Mouse (Mus musculus) olfactory bulb, adult 2 months (tissue): ENCODE data around the gene Plcb1. TPM values are rescaled to one million over a fixed set of nuclear protein-coding genes. Genes with fewer than 3 reads are reported as not detected.
A peak's percentile ranks its signal among the peaks of the same experiment; 100 is the strongest.

Experiments
- H3K27ac ChIP-seq: fragments of 200-500 bp; 2 replicates; pipeline ENCODE4 v1.5.1; 2012; ENCODE audit warnings: low read depth, low read length; ENCODE audit not compliant: insufficient read depth
- H3K4me1 ChIP-seq: fragments of 200-500 bp; 2 replicates; pipeline ENCODE4 v1.6.1; 2012; ENCODE audit warnings: low read length; ENCODE audit not compliant: control insufficient read depth, insufficient read depth
- H3K4me3 ChIP-seq: fragments of 200-500 bp; 2 replicates; pipeline ENCODE4 v1.5.1; 2012; ENCODE audit warnings: mild to moderate bottlenecking, low read depth, low read length, moderate library complexity; ENCODE audit not compliant: insufficient read depth
- CTCF ChIP-seq: fragments of 200-500 bp; IDR thresholded peaks from 2 replicates; pipeline ENCODE4 v1.5.1; 2012; ENCODE audit warnings: low read depth, mild to moderate bottlenecking, low read length, moderate library complexity; ENCODE audit not compliant: insufficient read depth
- POLR2A ChIP-seq: fragments of 200-500 bp; IDR thresholded peaks from 2 replicates; pipeline ENCODE4 v1.6.1; 2012; ENCODE audit warnings: mild to moderate bottlenecking, low read depth, low read length, moderate library complexity; ENCODE audit not compliant: insufficient read depth
- WGBS: fragments of 180-500 bp; shearing (Covaris S2); methylation state at CpG from one replicate; pipeline ENCODE4 v1.1.7; 2018; 5-methylcytosine and 5-hydroxymethylcytosine counted together
- polyA plus RNA-seq: library from polyadenylated mRNA; stranded (reverse); fragments of >200 nt; gene quantifications from 2 replicates; pipeline ENCODE4 v1.2.4, GENCODE M21; 2012; ENCODE audit warnings: low replicate concordance; ENCODE audit not compliant: missing spikeins, insufficient read depth, insufficient read length

The Plcb1 gene
- polyA plus RNA-seq, 1 experiment, result 72.1 TPM

DNA sequence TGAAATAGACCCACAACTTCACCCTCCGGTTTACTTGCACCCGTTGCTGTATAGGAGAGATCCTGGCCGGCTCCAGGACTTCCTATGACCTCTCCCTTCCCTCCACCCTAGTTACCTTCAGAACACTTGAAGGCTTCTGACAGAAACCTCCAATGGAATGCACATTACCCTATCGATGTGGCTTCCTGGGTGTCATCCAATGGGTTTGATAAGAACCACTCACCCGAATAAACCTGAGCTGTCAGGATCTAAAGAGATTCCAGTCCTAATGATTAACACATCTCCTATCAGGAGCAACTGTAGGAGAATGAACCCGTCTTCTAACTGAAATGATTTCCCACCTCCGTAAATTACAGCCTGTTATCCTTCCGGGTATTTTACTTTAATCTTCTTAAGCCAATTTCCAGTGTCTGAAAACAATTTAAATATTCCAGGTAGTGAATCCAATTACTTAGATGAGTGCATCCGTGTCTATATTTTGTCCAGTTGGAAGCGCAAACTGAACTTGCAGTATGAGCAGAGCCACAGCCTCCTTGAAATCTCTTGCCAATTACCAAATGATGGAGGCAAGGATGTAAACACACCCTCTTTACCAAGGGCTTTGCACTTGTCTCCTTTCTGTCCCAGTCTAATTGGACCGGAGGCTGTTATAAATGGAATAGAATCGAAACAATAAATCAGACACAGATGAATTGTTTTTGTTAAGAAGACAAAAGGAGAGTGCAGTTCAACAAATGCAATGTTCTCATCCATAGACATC is 1.6 kb downstream of the Plcb1 start:
- H3K4me1 ChIP-seq, result no peaks in the 10 kb centered on the region; the same call in 1 of the 2 replicates
- H3K4me3 ChIP-seq, result peak overlapping the region; percentile 80
- TF ChIP-seq POLR2A, result no peak
- no peak for TF ChIP-seq CTCF
- 20% methylated on average over 12 of the region's 12 CpGs for WGBS
- peak overlapping the region; percentile 23; the same call in 1 of the 2 replicates for H3K27ac ChIP-seq

DNA sequence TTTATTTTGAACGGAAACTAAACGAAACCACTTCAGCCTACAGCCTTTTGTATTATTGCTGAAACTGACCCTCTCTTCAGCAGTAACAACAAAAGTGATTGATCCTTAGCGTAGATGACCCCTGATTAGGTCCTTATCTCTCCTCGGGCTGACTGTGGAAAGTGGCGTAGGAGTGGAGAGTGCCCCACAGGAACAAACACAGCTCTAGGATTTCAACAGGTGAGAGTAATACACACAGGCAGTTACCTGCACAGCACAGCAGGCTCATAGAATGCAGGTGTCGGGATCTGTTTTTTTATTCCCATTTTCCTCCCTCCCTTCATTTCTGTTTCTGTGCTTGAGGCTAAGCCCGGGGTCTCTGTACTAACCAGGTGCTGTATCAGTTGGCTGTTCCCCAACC is 7.1 kb downstream of the Plcb1 start:
- Histone ChIP-seq H3K4me1 (no peaks in the 10 kb centered on the region; the same call in 1 of the 2 replicates), H3K27ac (no peak overlapping the region), H3K4me3 (no peak overlapping the region)
- 83% methylated on average over 7 of the region's 7 CpGs for WGBS
- TF ChIP-seq CTCF (no peak), POLR2A (no peak)

DNA sequence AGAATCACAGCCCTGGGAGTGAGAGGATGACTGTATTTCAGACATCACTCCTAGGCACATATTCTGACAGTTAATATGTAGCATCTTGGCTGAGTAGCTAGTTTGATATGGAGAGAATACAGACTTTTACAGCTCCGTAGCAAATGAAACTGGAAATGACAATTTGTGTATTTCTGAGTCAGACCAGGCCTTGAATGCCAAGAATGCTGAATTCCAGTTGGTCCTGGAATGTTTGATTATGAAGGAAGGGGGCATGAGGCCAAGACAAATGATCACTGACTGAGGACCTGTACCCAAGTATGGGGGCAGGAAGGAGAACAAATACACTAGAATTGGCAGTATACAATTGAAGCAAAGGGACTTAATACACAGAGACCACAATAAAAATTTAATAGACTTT is 14.4 kb downstream of the Plcb1 start:
- TF ChIP-seq CTCF, result no peak
- no peak for TF ChIP-seq POLR2A
- Histone ChIP-seq H3K4me1 (no peaks in the 10 kb centered on the region), H3K4me3 (no peak overlapping the region), H3K27ac (no peak overlapping the region)
- 70% methylated on average over 1 of the region's 1 CpGs for WGBS

- TF ChIP-seq CTCF, result no peak
- TF ChIP-seq POLR2A, result no peak
- 49% methylated on average over 11 of the region's 11 CpGs for WGBS
- peaks cover 9% of the 10 kb centered on the region for H3K4me1 ChIP-seq
- H3K27ac ChIP-seq, result peak overlapping the region; percentile 12; the same call in 1 of the 2 replicates
- no peak overlapping the region for H3K4me3 ChIP-seq
Observed at GRCm38 (mm10) chr2:134816383-134816782, 30.5 kb downstream of the Plcb1 start.

GRCm38 (mm10) chr2:134817058-134817840 is 31.4 kb downstream of the Plcb1 start:
- WGBS, result 64% methylated on average over 7 of the region's 7 CpGs
- TF ChIP-seq POLR2A, result no peak
- peak overlapping the region; percentile 12; the same call in 1 of the 2 replicates for H3K27ac ChIP-seq
- H3K4me3 ChIP-seq, result no peak overlapping the region
- H3K4me1 ChIP-seq, result peaks cover 9% of the 10 kb centered on the region

DNA sequence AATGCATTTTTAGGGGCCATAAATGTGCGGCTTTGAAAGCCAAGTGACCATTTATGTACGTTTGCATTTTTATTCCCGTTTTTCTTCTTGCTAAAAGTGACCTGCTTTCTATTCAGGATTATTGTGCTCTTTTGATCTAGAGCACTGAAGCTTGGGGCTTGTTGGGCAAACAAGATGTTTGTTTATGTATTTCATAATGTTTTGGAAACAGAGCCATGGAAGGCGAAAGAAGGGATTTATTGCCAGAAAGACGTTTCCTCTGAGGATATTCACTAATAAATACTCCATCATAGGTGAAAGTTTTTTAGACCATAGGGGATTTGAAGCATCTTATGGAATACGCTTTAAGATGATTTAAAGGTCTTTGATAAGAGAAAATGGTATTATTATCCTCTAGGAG is 35.3 kb downstream of the Plcb1 start:
- 58% methylated on average over 6 of the region's 6 CpGs for WGBS
- no peak overlapping the region for H3K4me3 ChIP-seq
- no peak for TF ChIP-seq CTCF
- H3K4me1 ChIP-seq, result peaks cover 9% of the 10 kb centered on the region
- no peak overlapping the region for H3K27ac ChIP-seq

DNA sequence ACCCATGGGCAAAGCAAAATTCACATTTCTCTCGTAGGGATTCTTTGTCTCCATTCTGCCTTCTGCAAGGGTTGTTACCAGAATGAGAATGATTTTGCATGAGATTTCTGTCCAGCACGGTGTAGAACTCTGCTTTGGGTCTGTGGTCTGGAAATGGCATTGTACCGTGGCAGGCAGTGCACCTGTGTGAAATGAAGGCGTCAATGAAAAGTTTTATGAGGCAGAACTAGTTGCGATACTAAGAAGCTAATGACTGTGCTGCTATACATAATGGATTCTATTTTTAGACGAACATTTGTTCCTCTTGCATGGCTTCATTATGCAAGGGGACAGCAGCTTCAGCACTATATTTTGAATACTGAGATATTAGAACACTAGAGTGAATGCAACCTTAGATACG is 39.8 kb downstream of the Plcb1 start:
- TF ChIP-seq CTCF, result no peak
- TF ChIP-seq POLR2A, result no peak
- Histone ChIP-seq H3K27ac (no peak overlapping the region), H3K4me3 (no peak overlapping the region), H3K4me1 (no peaks in the 10 kb centered on the region; the same call in 1 of the 2 replicates)
- 14% methylated on average over 7 of the region's 7 CpGs for WGBS

DNA sequence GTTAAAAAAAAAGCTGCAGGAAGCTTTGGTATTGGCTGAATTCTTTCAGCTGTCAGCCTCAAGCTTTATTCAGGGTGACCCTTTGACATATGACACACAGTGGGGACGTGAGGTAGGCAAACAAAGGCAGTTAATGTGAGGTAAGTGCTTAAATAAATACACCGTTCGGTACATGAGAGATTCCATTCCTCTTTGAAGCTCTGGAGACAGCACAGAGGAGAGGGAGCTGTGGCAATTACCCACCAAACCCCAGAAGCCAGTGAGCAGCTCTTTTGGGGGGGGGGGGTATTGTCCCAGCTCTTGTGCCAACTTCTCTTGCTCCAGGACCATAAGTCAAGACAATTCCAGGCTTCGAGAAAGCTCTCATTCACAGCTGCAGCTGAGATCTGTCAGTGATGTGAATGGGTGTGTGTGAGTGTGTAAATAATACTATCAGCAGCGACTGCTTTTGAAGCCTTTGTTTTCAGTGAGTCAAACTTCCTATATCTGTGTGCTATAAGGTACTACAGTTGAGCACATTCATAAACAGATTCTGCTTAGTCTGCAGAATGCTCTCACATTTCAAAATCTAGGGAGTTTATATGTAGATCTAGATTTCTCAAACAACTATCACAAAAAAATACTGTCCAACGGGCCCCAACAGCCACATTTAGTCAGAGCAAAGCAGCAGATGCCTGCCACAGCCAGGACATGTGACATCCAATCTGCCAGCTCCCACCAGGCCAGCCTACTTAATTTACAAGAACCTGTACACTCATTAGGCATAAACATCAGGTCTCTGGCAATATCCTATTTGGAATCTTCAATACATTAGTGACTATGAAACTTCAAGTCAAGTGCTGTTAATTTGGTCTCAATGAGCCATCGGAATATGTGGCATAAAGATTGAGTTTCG is 40.5 kb downstream of the Plcb1 start:
- Histone ChIP-seq H3K4me1 (no peaks in the 10 kb centered on the region; the same call in 1 of the 2 replicates), H3K4me3 (no peak overlapping the region), H3K27ac (no peak overlapping the region)
- 36% methylated on average over 8 of the region's 8 CpGs for WGBS
- TF ChIP-seq CTCF, result no peak
- TF ChIP-seq POLR2A, result no peak

GRCm38 (mm10) chr2:134827778-134828487 is 42.1 kb downstream of the Plcb1 start:
- Histone ChIP-seq H3K27ac (no peak overlapping the region), H3K4me3 (no peak overlapping the region), H3K4me1 (no peaks in the 10 kb centered on the region; the same call in 1 of the 2 replicates)
- TF ChIP-seq CTCF, result no peak
- no peak for TF ChIP-seq POLR2A
- WGBS, result 72% methylated on average over 3 of the region's 3 CpGs
